Mouse (Mus musculus) bone marrow macrophage, adult 2 months (primary cell): ENCODE data around the gene Slc3a2.

ENCODE experiments used
- CTCF ChIP-seq: IDR thresholded peaks from 2 replicates; pipeline ENCODE4 v1.5.1; 2012; ENCODE audit warnings: low read depth, mild to moderate bottlenecking, low read length, moderate library complexity
- POLR2A ChIP-seq: IDR thresholded peaks from 2 replicates; pipeline ENCODE4 v1.6.1; 2012; ENCODE audit warnings: mild to moderate bottlenecking, low read depth, low read length, borderline replicate concordance

GRCm38 (mm10) chr19:8739646-8740045, 16.5 kb upstream of the Slc3a2 start:
- TF ChIP-seq CTCF (no peak), POLR2A (no peak)
